Mouse (Mus musculus) kidney, adult 2 months (tissue): ENCODE data around the gene Lclat1. TPM values are rescaled to one million over a fixed set of nuclear protein-coding genes. Genes with fewer than 3 reads are reported as not detected.

Experiments used
- DNase-seq: peaks from one replicate; pipeline ENCODE4 v3.0.0; 2021
- H3K27ac ChIP-seq: fragments of 200-500 bp; 2 replicates; pipeline ENCODE4 v1.5.1; 2012; ENCODE audit warnings: low read depth, low read length, control low read depth, inconsistent platforms; ENCODE audit not compliant: insufficient read depth
- H3K27me3 ChIP-seq: fragments of 200-500 bp; replicated peaks from 2 replicates; pipeline ENCODE4 v1.6.1; 2012; ENCODE audit warnings: mild to moderate bottlenecking, moderate library complexity, low read length, inconsistent platforms; ENCODE audit not compliant: control insufficient read depth, insufficient read depth
- H3K36me3 ChIP-seq: fragments of 200-500 bp; 2 replicates; pipeline ENCODE4 v1.6.1; 2012; ENCODE audit warnings: mild to moderate bottlenecking, moderate library complexity, low read length, inconsistent platforms; ENCODE audit not compliant: control insufficient read depth, insufficient read depth
- H3K4me1 ChIP-seq: fragments of 200-500 bp; 2 replicates; pipeline ENCODE4 v1.6.1; 2011; ENCODE audit warnings: low read length; ENCODE audit not compliant: control insufficient read depth, insufficient read depth
- H3K4me3 ChIP-seq: fragments of 200-500 bp; 2 replicates; pipeline ENCODE4 v1.5.1; 2011; ENCODE audit warnings: mild to moderate bottlenecking, low read depth, low read length, control low read depth; ENCODE audit not compliant: insufficient read depth
- CTCF ChIP-seq: fragments of 200-500 bp; conservative IDR thresholded peaks from 2 replicates; pipeline ENCODE4 v1.5.1; 2011; ENCODE audit warnings: low read depth, mild to moderate bottlenecking, control low read depth, low read length, moderate library complexity, mixed read lengths; ENCODE audit not compliant: insufficient read depth, insufficient read length
- POLR2A ChIP-seq: fragments of 200-500 bp; IDR thresholded peaks from one replicate; pipeline ENCODE4 v1.6.1; 2011; ENCODE audit warnings: low read depth, low read length, control low read depth
- WGBS: fragments of 180-500 bp; shearing (Covaris S2); methylation state at CpG from one replicate; pipeline ENCODE4 v1.1.7; 2018; 5-methylcytosine and 5-hydroxymethylcytosine counted together
- polyA plus RNA-seq: library from polyadenylated mRNA; depleted of rRNA; stranded (reverse); fragments of >200 nt; gene quantifications from 2 replicates; pipeline ENCODE4 v1.2.3, GENCODE M21; 2012

Gene Lclat1
- polyA plus RNA-seq, 1 experiment = 18.8 TPM

GRCm38 (mm10) chr17:73244596-73244995 is 136.8 kb downstream of the Lclat1 start:
- Histone ChIP-seq H3K4me3 (no peak overlapping the region), H3K36me3 (no peaks in the 10 kb centered on the region; the same call in 1 of the 2 replicates), H3K27me3 (no peaks in the 10 kb centered on the region), H3K27ac (no peak overlapping the region), H3K4me1 (no peaks in the 10 kb centered on the region)
- no peak for TF ChIP-seq CTCF
- TF ChIP-seq POLR2A = no peak
- DNase-seq = no peak
- WGBS = 94% methylated on average over 3 of the region's 3 CpGs

GRCm38 (mm10) chr17:73245089-73245684 is 137.4 kb downstream of the Lclat1 start:
- no peaks in the 10 kb centered on the region for H3K4me1 ChIP-seq
- TF ChIP-seq CTCF (no peak), POLR2A (no peak)

GRCm38 (mm10) chr17:73246036-73246435 is 138.3 kb downstream of the Lclat1 start:
- no peak for DNase-seq
- no peak for TF ChIP-seq CTCF
- no peak for TF ChIP-seq POLR2A
- H3K36me3 ChIP-seq = no peaks in the 10 kb centered on the region
- H3K4me1 ChIP-seq = no peaks in the 10 kb centered on the region
- no peak overlapping the region for H3K27ac ChIP-seq
- 62% methylated on average over 3 of the region's 3 CpGs for WGBS
- H3K27me3 ChIP-seq = no peaks in the 10 kb centered on the region
- H3K4me3 ChIP-seq = no peak overlapping the region

More at GRCm38 (mm10) chr17:73245089-73245684, 137.4 kb downstream of the Lclat1 start:
- no peaks in the 10 kb centered on the region for H3K27me3 ChIP-seq
- peak; percentile 10 for DNase-seq
- no peak overlapping the region for H3K4me3 ChIP-seq
- H3K27ac ChIP-seq = no peak overlapping the region
- WGBS = 64% methylated on average over 13 of the region's 13 CpGs
- no peaks in the 10 kb centered on the region for H3K36me3 ChIP-seq

- no peak for TF ChIP-seq CTCF
- H3K27me3 ChIP-seq = no peaks in the 10 kb centered on the region
- WGBS = 97% methylated on average over 2 of the region's 2 CpGs
- H3K36me3 ChIP-seq = no peaks in the 10 kb centered on the region
- no peaks in the 10 kb centered on the region for H3K4me1 ChIP-seq
- no peak overlapping the region for H3K27ac ChIP-seq
- no peak overlapping the region for H3K4me3 ChIP-seq
- no peak for DNase-seq
These were observed 139.1 kb downstream of the Lclat1 start for GRCm38 (mm10) chr17:73246926-73247325.

GRCm38 (mm10) chr17:73247758-73248157 is 140.0 kb downstream of the Lclat1 start:
- Histone ChIP-seq H3K27me3 (no peaks in the 10 kb centered on the region), H3K36me3 (no peaks in the 10 kb centered on the region), H3K27ac (no peak overlapping the region), H3K4me1 (no peaks in the 10 kb centered on the region), H3K4me3 (no peak overlapping the region)
- no peak for DNase-seq
- TF ChIP-seq POLR2A = no peak
- no peak for TF ChIP-seq CTCF
- 91% methylated on average over 14 of the region's 14 CpGs for WGBS

- Histone ChIP-seq H3K4me3 (no peak overlapping the region), H3K27me3 (no peaks in the 10 kb centered on the region), H3K27ac (no peak overlapping the region), H3K36me3 (no peaks in the 10 kb centered on the region), H3K4me1 (no peaks in the 10 kb centered on the region)
- DNase-seq = no peak
- WGBS = 79% methylated on average over 3 of the region's 3 CpGs
- no peak for TF ChIP-seq POLR2A
- TF ChIP-seq CTCF = no peak
These were observed 142.8 kb downstream of the Lclat1 start for GRCm38 (mm10) chr17:73250488-73251141.

- 67% methylated on average over 8 of the region's 8 CpGs for WGBS
- no peak for DNase-seq
- no peak overlapping the region for H3K4me3 ChIP-seq
- H3K4me1 ChIP-seq = no peaks in the 10 kb centered on the region
- H3K27ac ChIP-seq = no peak overlapping the region
- TF ChIP-seq POLR2A = no peak
- no peak for TF ChIP-seq CTCF
- H3K36me3 ChIP-seq = no peaks in the 10 kb centered on the region
- H3K27me3 ChIP-seq = no peaks in the 10 kb centered on the region
These were observed 143.3 kb downstream of the Lclat1 start for GRCm38 (mm10) chr17:73251142-73251502.
